24 mouse cellular contexts compared by ENCODE assay signal in the genomic region with DNA sequence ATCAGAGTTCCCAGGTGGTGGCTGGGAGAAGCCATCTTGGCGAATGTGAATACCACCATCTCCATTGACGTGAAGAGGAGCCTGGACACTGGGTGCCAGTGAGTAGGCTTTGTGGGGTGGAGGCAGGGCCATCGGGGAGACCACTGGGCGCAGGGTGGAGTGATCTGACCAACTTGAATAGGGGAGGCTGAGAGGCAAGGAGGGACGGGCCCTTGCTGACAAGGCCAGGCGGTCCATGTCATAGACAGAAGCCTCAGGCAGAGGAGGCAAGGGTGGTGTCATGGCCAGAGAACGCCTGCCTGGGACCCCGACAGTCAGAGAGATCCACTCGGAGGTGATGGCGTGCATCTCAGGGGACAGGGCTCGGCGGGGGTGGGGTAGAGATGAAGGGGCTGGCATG. TPM values are rescaled to one million over a fixed set of nuclear protein-coding genes. Genes with fewer than 3 reads are reported as not detected.
DNase-seq lines count a peak whose midpoint lies in the region; ATAC-seq and TF ChIP-seq lines count a peak whose summit lies in the region.
"Had no signal": no experiment of that assay in that cellular context is flagged by ENCODE, and none has a peak within 500 bp of the region (broad histone marks: within the 10 kb centered on the region; RNA-seq: fewer than 3 reads in every experiment).

No protein-coding gene starts in this region.

- H3K27ac ChIP-seq in thymus, adult 2 months (ENCODE audit: control insufficient read depth, insufficient read depth, low read length): no peak overlapping the region

- peak; percentile 92 for DNase-seq in heart, adult 11 months
- no peak for DNase-seq in heart, postnatal 14 days
- no peak for DNase-seq in thymus, adult 2 months
- DNase-seq: adrenal gland, adult 2 months; adrenal gland, adult 8-10 months; adrenal gland, postnatal 10 days; adrenal gland, postnatal 14 days; adrenal gland, postnatal 25 days; adrenal gland, postnatal 36 days; B cell, adult 2 months; cerebellum, adult 11 months; cerebellum, adult 11-12 months; cerebellum, adult 18-20 months; cerebellum, adult 2 months; cerebellum, adult 8-10 months had no signal

- ATAC-seq in neutrophil, adult 5-6 weeks (ENCODE audit: extremely low read depth, insufficient number of reproducible peaks, low FRiP score, poor library complexity, severe bottlenecking): peak; percentile 21; the same call in 1 of the 2 replicates
- ATAC-seq in cerebellum, adult (ENCODE audit: insufficient number of reproducible peaks, low FRiP score, low TSS enrichment): no peak
- ATAC-seq: activated CD4-positive, CD25-positive, alpha-beta regulatory T cell, adult 4 months; CD4-positive, CD25-positive, alpha-beta regulatory T cell, adult 4 months; Patski had no signal

- no peak for TF ChIP-seq CTCF in E14TG2a.4 (conservative IDR thresholded peaks at IDR 0.05; ENCODE audit: low read length)
- TF ChIP-seq CTCF in thymus, adult 2 months (IDR thresholded peaks at IDR 0.05; ENCODE audit: borderline replicate concordance, control insufficient read depth, extremely low read depth, insufficient read depth, low read length, poor library complexity): no peak

- H3K4me1 ChIP-seq in E14TG2a.4 (replicated peaks; ENCODE audit: low read depth, low read length): peaks cover 18% of the 10 kb centered on the region
- no peaks in the 10 kb centered on the region for H3K4me1 ChIP-seq in thymus, adult 2 months (replicated peaks; ENCODE audit: control insufficient read depth, insufficient read depth, low read length)

- H3K9me3 ChIP-seq in E14TG2a.4 (ENCODE audit: low read length): no peaks in the 10 kb centered on the region
- H3K9me3 ChIP-seq: G1E had no signal

- intact Hi-C loops in heart, postnatal 14 days (cut with DNase I): no loop called here

- 0 out of 2 replicates have a peak overlapping the region, but pooled peaks have one; percentile 13 for H3K4me3 ChIP-seq in E14TG2a.4 (replicated peaks; ENCODE audit: low read length)
- no peak overlapping the region for H3K4me3 ChIP-seq in thymus, adult 2 months (ENCODE audit: control insufficient read depth, insufficient read depth, low read length)

- 99% methylated on average over 12 of the region's 12 CpGs for WGBS in thymus, adult 2 months

- TF ChIP-seq POLR2A in thymus, adult 2 months (IDR thresholded peaks at IDR 0.05; ENCODE audit: control insufficient read depth, extremely low read depth, insufficient read depth, low read length, poor library complexity): no peak

- peaks cover 11% of the 10 kb centered on the region for H3K36me3 ChIP-seq in E14TG2a.4 (ENCODE audit: insufficient read depth, low read length)
- H3K36me3 ChIP-seq in thymus, adult 2 months (ENCODE audit: control insufficient read depth, insufficient read depth, low read length): no peaks in the 10 kb centered on the region

- no peaks in the 10 kb centered on the region for H3K27me3 ChIP-seq in E14TG2a.4 (ENCODE audit: insufficient read depth, low read length)
- no peaks in the 10 kb centered on the region for H3K27me3 ChIP-seq in thymus, adult 2 months (ENCODE audit: control insufficient read depth, insufficient read depth, low read length)
- H3K27me3 ChIP-seq: CH12.LX, Patski had no signal

RNA-seq across cellular contexts. Expression of gene Pdlim1, which starts 38.3 kb away (rescaled TPM):
- 100 to 1,000 TPM; 143 to 187 TPM for total RNA-seq in heart, postnatal 14 days (2021)
- total RNA-seq in neutrophil, adult 5-6 weeks (2017): 32.2 and 37.4 TPM in 2 replicates
- 133 and 136 TPM in 2 replicates for polyA plus RNA-seq in thymus, adult 2 months (2012; rRNA removed)
- total RNA-seq: MEL had no signal
- polyA plus RNA-seq: G1E had no signal
